Mouse (Mus musculus) liver, adult 2 months (tissue): ENCODE results near the gene Enox1.

Source experiments
- CTCF ChIP-seq: fragments of 200-500 bp; IDR thresholded peaks from 2 replicates; pipeline ENCODE4 v1.5.1; 2011; ENCODE audit warnings: low read depth, low read length, control low read depth
- POLR2A ChIP-seq: fragments of 200-500 bp; IDR thresholded peaks from 2 replicates; pipeline ENCODE4 v1.6.1; 2011; ENCODE audit warnings: low read length, control low read depth; ENCODE audit not compliant: insufficient read depth; ENCODE audit errors: extremely low read depth

DNA sequence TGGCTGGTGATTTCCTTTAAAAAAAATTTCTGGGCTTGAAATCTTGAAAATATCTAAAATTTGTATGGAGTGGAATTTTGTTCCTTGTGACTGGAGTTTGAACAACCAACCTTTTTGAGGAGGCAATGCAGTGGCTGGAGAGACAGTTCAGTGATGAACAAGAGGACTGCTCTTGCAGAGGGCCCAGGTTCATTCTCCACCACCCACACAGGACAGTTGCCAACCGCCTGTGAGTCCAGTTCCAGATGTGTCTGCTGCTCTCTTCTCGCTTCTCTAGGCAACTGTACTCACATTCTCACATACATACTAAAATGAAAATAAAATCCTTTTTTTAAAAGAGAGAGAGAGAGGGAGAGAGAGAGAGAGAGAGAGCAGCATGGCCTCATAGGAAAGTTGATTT, 212.5 kb downstream of the Enox1 start:
- TF ChIP-seq CTCF (no peak), POLR2A (no peak)
